Mouse (Mus musculus) hematopoietic stem cell, adult 5-6 weeks (primary cell): ENCODE results near the gene Zer1. TPM values are rescaled to one million over a fixed set of nuclear protein-coding genes. Genes with fewer than 3 reads are reported as not detected.

Experiments
- ATAC-seq, 2 experiments: fragments of 125-278 bp in 1 of 2; replicated peaks in 1 of 2; 2 replicates each; pipeline ENCODE4 v1.8.0; 2016 to 2017; ENCODE audit warnings: inconsistent platforms in 2 of 2, mild to moderate bottlenecking in 2 of 2, moderate number of reproducible peaks in 2 of 2, low read depth in 1 of 2, moderate TSS enrichment in 1 of 2; ENCODE audit not compliant: low FRiP score in 2 of 2, poor library complexity in 2 of 2, severe bottlenecking in 2 of 2, insufficient read depth in 1 of 2, low TSS enrichment in 1 of 2
- total RNA-seq: library from RNA; stranded (forward); fragments of 172-1452, 232-1000 nt; gene quantifications from 2 replicates; pipeline ENCODE4 v1.2.3, GENCODE M21; 2017

The Zer1 gene
- total RNA-seq, 1 experiment from 2014 or later = 12.6 TPM

- no peak for ATAC-seq
Observed at GRCm38 (mm10) chr2:30092280-30092918, 32.0 kb downstream of the Zer1 start.

- ATAC-seq = no peak
Observed at GRCm38 (mm10) chr2:30091521-30091920, 32.9 kb downstream of the Zer1 start.

- ATAC-seq = no peak
Observed at GRCm38 (mm10) chr2:30087310-30087709, 37.1 kb downstream of the Zer1 start.

- ATAC-seq = no peak
Observed at GRCm38 (mm10) chr2:30084632-30085031, 39.8 kb downstream of the Zer1 start.

GRCm38 (mm10) chr2:30084113-30084512, 40.3 kb downstream of the Zer1 start:
- ATAC-seq = no peak

GRCm38 (mm10) chr2:30080181-30080800, 44.1 kb downstream of the Zer1 start:
- ATAC-seq = no peak

- ATAC-seq = no peak
Observed at GRCm38 (mm10) chr2:30078760-30079159, 45.6 kb downstream of the Zer1 start.

- peak in 1 of 2 experiments; percentile 29; a peak in 2 of 4 replicates for ATAC-seq
Observed at GRCm38 (mm10) chr2:30078349-30078712, 46.1 kb downstream of the Zer1 start.

GRCm38 (mm10) chr2:30077502-30078348, 46.7 kb downstream of the Zer1 start, which contains the start of gene Pkn3:
Gene Pkn3 (plus strand): TSS chr2:30077684.
- ATAC-seq = peak; percentile 77 to 85

- peak; percentile 9 to 27; a peak in 2 of 4 replicates for ATAC-seq
Observed at GRCm38 (mm10) chr2:30076959-30077358, 47.4 kb downstream of the Zer1 start.

GRCm38 (mm10) chr2:30076439-30076838, 47.9 kb downstream of the Zer1 start:
- no peak for ATAC-seq

GRCm38 (mm10) chr2:30075625-30076024, 48.8 kb downstream of the Zer1 start:
- no peak for ATAC-seq

- ATAC-seq = no peak
Observed at GRCm38 (mm10) chr2:30073285-30073684, 51.1 kb downstream of the Zer1 start.

- ATAC-seq = no peak
Observed at GRCm38 (mm10) chr2:30072875-30073274, 51.5 kb downstream of the Zer1 start.

GRCm38 (mm10) chr2:30067962-30068361, 56.4 kb downstream of the Zer1 start:
- no peak for ATAC-seq

GRCm38 (mm10) chr2:30067031-30067888, 57.1 kb downstream of the Zer1 start:
- ATAC-seq = no peak
